Mouse (Mus musculus) liver, embryonic 11.5 days (tissue): ENCODE results near the gene Gnat1. TPM values are rescaled to one million over a fixed set of nuclear protein-coding genes. Genes with fewer than 3 reads are reported as not detected.

Experiments used
- ATAC-seq: fragments of 200-750 bp; cut with Nextera tagmentation; replicated peaks from 2 replicates; pipeline ENCODE4 v1.8.0; 2017; ENCODE audit warnings: moderate number of reproducible peaks, mild to moderate bottlenecking, moderate TSS enrichment, moderate library complexity; ENCODE audit not compliant: low FRiP score
- DNase-seq: peaks from one replicate; pipeline ENCODE4 v3.0.0-alpha.2; 2017; ENCODE audit warnings: low spot score
- H3K27ac ChIP-seq: fragments of 300-500 bp; sonication (generic); 2 replicates; pipeline ENCODE4 v1.5.1; 2014; ENCODE audit warnings: mild to moderate bottlenecking, low read depth, low read length, control low read depth
- H3K27me3 ChIP-seq: fragments of 300-500 bp; sonication (generic); replicated peaks from 2 replicates; pipeline ENCODE4 v1.6.1; 2014; ENCODE audit warnings: low read length, mixed read lengths; ENCODE audit not compliant: control insufficient read depth, insufficient read depth
- H3K36me3 ChIP-seq: fragments of 300-500 bp; sonication (generic); 2 replicates; pipeline ENCODE4 v1.6.1; 2014; ENCODE audit warnings: mild to moderate bottlenecking, low read length, moderate library complexity, mixed read lengths; ENCODE audit not compliant: control insufficient read depth, insufficient read depth
- H3K4me1 ChIP-seq: fragments of 300-500 bp; sonication (generic); replicated peaks from 2 replicates; pipeline ENCODE4 v1.6.1; 2014; ENCODE audit warnings: low read length, mixed read lengths; ENCODE audit not compliant: control insufficient read depth, insufficient read depth
- H3K4me2 ChIP-seq: fragments of 300-500 bp; sonication (generic); 2 replicates; pipeline ENCODE4 v1.6.1; 2014; ENCODE audit warnings: mild to moderate bottlenecking, control low read depth, moderate library complexity
- H3K4me3 ChIP-seq: fragments of 300-500 bp; sonication (generic); 2 replicates; pipeline ENCODE4 v1.5.1; 2014; ENCODE audit warnings: low read depth, low read length, control low read depth
- H3K9ac ChIP-seq: fragments of 300-500 bp; sonication (generic); 2 replicates; pipeline ENCODE4 v1.6.1; 2014; ENCODE audit warnings: low read depth, low read length, control low read depth
- H3K9me3 ChIP-seq: fragments of 300-500 bp; sonication (generic); 2 replicates; pipeline ENCODE4 v1.6.1; 2016; ENCODE audit warnings: low read length, inconsistent platforms, mixed read lengths; ENCODE audit not compliant: control insufficient read depth
- WGBS: fragments of 180-500 bp; shearing (Covaris S2); extraction: QIAGEN DNeasy Blood & Tissue Kit; methylation state at CpG from one replicate; pipeline ENCODE4 v1.1.7; 2014; 5-methylcytosine and 5-hydroxymethylcytosine counted together
- polyA plus RNA-seq: library from polyadenylated mRNA; unstranded; fragments of >200 nt; fragmentation: Nextera tagmentation; extraction: Ambion mirVana; gene quantifications from 2 replicates; pipeline ENCODE4 v1.2.1, GENCODE M21; 2014

Gene Gnat1
- polyA plus RNA-seq, 1 experiment from 2014 or later = 4.7 TPM

DNA sequence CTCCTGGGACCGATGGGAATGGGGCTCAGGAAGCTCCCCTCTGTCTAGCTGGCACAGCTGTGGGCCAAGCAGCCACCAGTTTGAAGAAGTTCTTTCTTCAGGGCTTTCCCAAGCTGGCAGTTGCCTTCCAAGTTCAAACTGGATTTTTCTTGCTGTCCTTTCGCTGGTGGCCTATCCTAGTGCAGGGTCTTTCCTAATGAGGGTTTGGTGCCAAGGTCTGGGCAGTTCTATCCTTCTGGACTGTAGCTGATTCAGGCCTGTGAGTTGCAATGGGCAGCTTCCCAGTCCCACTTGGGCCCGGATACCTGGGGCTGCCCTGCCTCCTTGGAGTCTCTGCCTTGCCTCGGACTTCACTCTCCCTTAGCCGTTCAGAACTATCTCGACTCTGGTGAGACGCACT lies 29.3 kb downstream of the Gnat1 start:
- Histone ChIP-seq H3K27me3 (no peaks in the 10 kb centered on the region), H3K4me3 (no peak overlapping the region), H3K9me3 (no peaks in the 10 kb centered on the region), H3K4me1 (peaks cover 1% of the 10 kb centered on the region; the same call in 1 of the 2 replicates), H3K9ac (no peak overlapping the region), H3K27ac (no peak overlapping the region), H3K4me2 (no peak overlapping the region), H3K36me3 (no peaks in the 10 kb centered on the region)
- DNase-seq (no peak), ATAC-seq (no peak)
- 76% methylated on average over 7 of the region's 7 CpGs for WGBS

GRCm38 (mm10) chr9:107648767-107649166 lies 30.7 kb downstream of the Gnat1 start:
- Histone ChIP-seq H3K36me3 (no peaks in the 10 kb centered on the region), H3K4me1 (peaks cover 8% of the 10 kb centered on the region), H3K4me3 (no peak overlapping the region), H3K9me3 (no peaks in the 10 kb centered on the region), H3K27ac (no peak overlapping the region), H3K4me2 (no peak overlapping the region), H3K9ac (no peak overlapping the region), H3K27me3 (no peaks in the 10 kb centered on the region)
- ATAC-seq = no peak
- no peak for DNase-seq
- WGBS = 65% methylated on average over 3 of the region's 3 CpGs

GRCm38 (mm10) chr9:107646975-107647374 lies 32.5 kb downstream of the Gnat1 start:
- Histone ChIP-seq H3K4me3 (no peak overlapping the region), H3K4me2 (no peak overlapping the region), H3K9me3 (no peaks in the 10 kb centered on the region), H3K36me3 (no peaks in the 10 kb centered on the region), H3K27ac (no peak overlapping the region), H3K27me3 (no peaks in the 10 kb centered on the region), H3K4me1 (peaks cover 8% of the 10 kb centered on the region), H3K9ac (no peak overlapping the region)
- WGBS = 76% methylated on average over 6 of the region's 6 CpGs
- DNase-seq = no peak
- ATAC-seq = no peak

GRCm38 (mm10) chr9:107645577-107645976 lies 33.9 kb downstream of the Gnat1 start:
- 12% methylated on average over 5 of the region's 5 CpGs for WGBS
- DNase-seq (peak; percentile 79), ATAC-seq (peak; percentile 74)
- no peaks in the 10 kb centered on the region for H3K9me3 ChIP-seq
- H3K4me3 ChIP-seq = no peak overlapping the region
- 0 out of 2 replicates have a peak overlapping the region, but pooled peaks have one; percentile 70 for H3K4me2 ChIP-seq
- no peak overlapping the region for H3K9ac ChIP-seq
- H3K27ac ChIP-seq = no peak overlapping the region
- no peaks in the 10 kb centered on the region for H3K36me3 ChIP-seq
- H3K4me1 ChIP-seq = peaks cover 8% of the 10 kb centered on the region
- H3K27me3 ChIP-seq = no peaks in the 10 kb centered on the region

- WGBS = 47% methylated on average over 7 of the region's 7 CpGs
Measured at GRCm38 (mm10) chr9:107645153-107645510, 34.4 kb downstream of the Gnat1 start.

DNA sequence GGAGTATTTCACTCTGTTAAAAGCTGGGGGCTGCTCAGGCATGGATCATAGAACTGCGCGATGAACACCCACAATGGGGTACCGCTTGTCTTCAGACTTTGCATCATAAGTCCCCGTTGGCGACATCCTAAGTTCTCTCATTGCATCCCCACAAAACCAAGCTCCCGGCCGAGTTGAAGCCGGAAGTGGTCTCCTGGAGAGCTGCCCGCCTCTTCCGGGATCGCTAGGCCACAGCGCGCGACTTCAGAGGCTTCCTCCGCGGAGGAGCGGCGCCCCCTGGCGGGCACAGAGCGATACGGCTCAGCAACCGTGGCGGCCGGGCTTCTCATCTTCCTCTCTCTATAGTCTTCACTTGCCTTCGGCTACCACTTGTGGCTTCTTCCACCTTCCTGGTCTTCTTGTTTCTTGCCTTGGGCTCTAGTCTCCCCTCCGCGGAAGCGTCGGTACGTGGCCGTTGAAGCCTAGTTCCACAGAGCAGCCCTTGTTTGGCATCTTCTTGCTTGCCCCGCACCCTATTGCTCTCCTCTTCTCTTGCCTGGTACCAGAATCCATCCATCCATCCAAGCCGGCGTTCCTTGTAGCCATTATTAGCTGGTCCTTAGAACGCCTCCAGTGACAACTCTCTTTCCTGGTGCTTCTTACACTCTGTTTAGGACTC lies 34.9 kb downstream of the Gnat1 start:
- Histone ChIP-seq H3K27ac (0 out of 2 replicates have a peak overlapping the region, but pooled peaks have one; percentile 3), H3K36me3 (no peaks in the 10 kb centered on the region), H3K9ac (peak overlapping the region; percentile 73), H3K4me2 (peak overlapping the region; percentile 70), H3K4me3 (peak overlapping the region; percentile 57), H3K27me3 (no peaks in the 10 kb centered on the region), H3K9me3 (no peaks in the 10 kb centered on the region), H3K4me1 (peaks cover 8% of the 10 kb centered on the region)
- peak; percentile 90 for DNase-seq
- ATAC-seq = peak; percentile 83
- 3% methylated on average over 35 of the region's 35 CpGs for WGBS

More at GRCm38 (mm10) chr9:107645153-107645510, 34.4 kb downstream of the Gnat1 start:
- Histone ChIP-seq H3K9me3 (no peaks in the 10 kb centered on the region), H3K4me1 (peaks cover 8% of the 10 kb centered on the region), H3K27ac (no peak overlapping the region), H3K9ac (0 out of 2 replicates have a peak overlapping the region, but pooled peaks have one; percentile 56), H3K4me2 (peak overlapping the region; percentile 70), H3K27me3 (no peaks in the 10 kb centered on the region), H3K4me3 (no peak overlapping the region), H3K36me3 (no peaks in the 10 kb centered on the region)
- no peak for DNase-seq
- peak; percentile 8; the same call in 1 of the 2 replicates for ATAC-seq

DNA sequence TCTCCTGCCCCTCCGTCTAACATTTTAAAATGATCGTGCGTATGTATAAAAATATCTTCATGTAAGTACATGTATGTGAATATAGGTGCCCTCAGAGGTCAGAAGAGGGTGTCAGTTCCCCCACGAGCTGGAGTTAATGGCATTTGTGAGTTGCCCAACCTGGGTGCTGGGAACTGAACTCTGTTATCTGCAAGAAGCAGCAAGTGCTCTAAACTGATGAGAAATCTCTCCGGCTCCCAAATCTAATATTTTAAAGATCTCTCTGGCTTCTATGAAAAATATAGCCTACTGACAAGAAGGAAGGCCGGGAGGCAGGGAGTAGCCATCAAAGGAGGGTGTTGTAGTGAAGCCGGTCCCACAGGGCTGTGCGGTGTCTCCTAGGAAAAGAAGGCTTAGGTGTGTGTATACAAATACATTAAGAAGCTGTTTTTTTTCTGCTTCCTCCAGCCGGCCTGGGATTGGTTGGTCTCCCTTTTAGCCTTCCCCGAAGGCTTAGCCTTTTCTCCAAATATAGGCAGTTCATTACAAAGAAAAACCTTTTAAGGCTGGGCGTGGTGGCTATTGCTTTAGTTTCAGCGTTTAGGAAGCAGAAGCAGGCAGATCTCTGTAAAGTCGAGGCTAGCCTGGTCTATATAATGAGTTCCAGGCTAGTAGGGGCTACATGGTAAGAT lies 35.8 kb downstream of the Gnat1 start:
- H3K9ac ChIP-seq = peak overlapping the region; percentile 73; the same call in 1 of the 2 replicates
- peaks cover 8% of the 10 kb centered on the region for H3K4me1 ChIP-seq
- no peak overlapping the region for H3K27ac ChIP-seq
- no peaks in the 10 kb centered on the region for H3K27me3 ChIP-seq
- WGBS = 75% methylated on average over 13 of the region's 13 CpGs
- peak overlapping the region; percentile 70 for H3K4me2 ChIP-seq
- DNase-seq (no peak), ATAC-seq (no peak)
- no peaks in the 10 kb centered on the region for H3K36me3 ChIP-seq
- peak overlapping the region; percentile 57 for H3K4me3 ChIP-seq
- no peaks in the 10 kb centered on the region for H3K9me3 ChIP-seq

DNA sequence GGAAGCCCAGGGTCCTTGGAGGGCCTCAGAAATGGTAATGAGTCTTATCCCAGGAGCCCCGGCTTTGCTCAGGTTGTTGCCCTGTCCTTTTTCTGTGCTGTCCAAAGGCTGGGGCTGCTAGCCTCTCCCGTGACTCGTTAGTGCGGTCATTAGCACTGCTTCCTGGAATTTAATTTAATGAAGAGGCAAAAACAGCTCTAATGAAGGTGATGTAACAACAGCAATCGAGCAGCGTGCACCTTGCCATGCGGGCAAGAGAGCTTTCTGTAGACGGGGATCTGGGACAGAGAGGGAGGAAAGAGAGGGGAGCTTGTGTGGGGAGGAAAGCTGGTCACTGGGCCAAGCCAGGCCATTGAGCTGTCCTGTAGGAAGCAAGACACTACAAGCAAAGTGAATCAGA lies 37.8 kb downstream of the Gnat1 start:
- Histone ChIP-seq H3K36me3 (no peaks in the 10 kb centered on the region), H3K4me3 (no peak overlapping the region), H3K9me3 (no peaks in the 10 kb centered on the region), H3K4me1 (peaks cover 8% of the 10 kb centered on the region), H3K27ac (no peak overlapping the region), H3K9ac (no peak overlapping the region), H3K4me2 (no peak overlapping the region), H3K27me3 (no peaks in the 10 kb centered on the region)
- WGBS = 78% methylated on average over 8 of the region's 8 CpGs
- no peak for DNase-seq
- no peak for ATAC-seq
